Mouse (Mus musculus): ENCODE results near the gene Hdac9.

DNA sequence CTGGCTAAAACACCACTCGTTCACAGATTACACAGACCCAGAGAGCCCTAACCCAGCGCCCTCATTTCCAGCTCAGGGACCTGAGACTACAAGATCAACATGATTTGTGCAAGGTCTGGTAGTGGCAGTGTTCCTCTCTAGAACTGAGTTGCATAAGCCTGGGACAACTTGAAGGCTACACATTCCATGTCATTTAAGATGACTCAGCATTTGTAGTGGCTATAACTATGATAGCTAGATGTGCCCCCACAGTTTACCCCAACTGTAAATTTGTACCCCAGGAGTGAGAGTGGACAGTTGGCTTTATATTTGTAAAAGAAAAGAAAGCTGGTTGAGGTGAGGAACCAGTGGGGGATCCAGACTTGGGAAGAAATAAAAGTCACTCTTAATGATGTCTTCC is 8.9 kb downstream of the Hdac9 start:
- no peak for TF ChIP-seq MAFK (IDR thresholded peaks at IDR 0.05; ENCODE audit: borderline replicate concordance, low read depth, low read length)
- TF ChIP-seq EP300 (IDR thresholded peaks at IDR 0.05; ENCODE audit: low read depth in 1 of 2, low read length in 2 of 2) = no peak
- no peak for TF ChIP-seq RCOR1 (IDR thresholded peaks at IDR 0.05; ENCODE audit: low read depth, low read length)
- TF ChIP-seq CTCF (IDR thresholded peaks at IDR 0.05 in 2 of 3, conservative IDR thresholded peaks at IDR 0.05 in 1 of 3; ENCODE audit: control insufficient read depth in 1 of 3, insufficient read depth in 1 of 3, low read depth in 2 of 3, low read length in 3 of 3, poor library complexity in 1 of 3, severe bottlenecking in 1 of 3) = no peak
- no peak for TF ChIP-seq MYB (IDR thresholded peaks at IDR 0.05; ENCODE audit: low read depth, low read length)
